Mouse (Mus musculus): ENCODE results near the gene Gm20388.

GRCm38 (mm10) chr8:121580465-121580864 is 1669.8 kb downstream of the Gm20388 start:
- TF ChIP-seq GATA1 (IDR thresholded peaks at IDR 0.05; ENCODE audit: borderline replicate concordance, low read length) (no peak), CTCF (IDR thresholded peaks at IDR 0.05; ENCODE audit: low read depth, low read length) (no peak), POLR2AphosphoS5 (IDR thresholded peaks at IDR 0.05; ENCODE audit: insufficient replicate concordance, low read depth, low read length) (no peak), TAL1 (conservative IDR thresholded peaks at IDR 0.05; ENCODE audit: low read depth, low read length) (no peak), GATA2 (IDR thresholded peaks at IDR 0.05; ENCODE audit: borderline replicate concordance, low read depth, low read length) (no peak)

Measured in G1E (cell line).